Mouse (Mus musculus) embryo, embryonic 11.5 days (tissue): ENCODE measurements around the gene Fhad1.

Experiments
- DNase-seq: peaks from one replicate; pipeline ENCODE4 v3.0.0-alpha.2; 2012; ENCODE audit warnings: low read depth, low spot score

The Fhad1 gene

GRCm38 (mm10) chr4:141978582-141978981, 36.3 kb downstream of the Fhad1 start:
- no peak for DNase-seq

GRCm38 (mm10) chr4:141977346-141977745, 37.5 kb downstream of the Fhad1 start:
- DNase-seq, result no peak

- peak; percentile 32 for DNase-seq
These were observed 38.7 kb downstream of the Fhad1 start for GRCm38 (mm10) chr4:141976163-141976562.

DNA sequence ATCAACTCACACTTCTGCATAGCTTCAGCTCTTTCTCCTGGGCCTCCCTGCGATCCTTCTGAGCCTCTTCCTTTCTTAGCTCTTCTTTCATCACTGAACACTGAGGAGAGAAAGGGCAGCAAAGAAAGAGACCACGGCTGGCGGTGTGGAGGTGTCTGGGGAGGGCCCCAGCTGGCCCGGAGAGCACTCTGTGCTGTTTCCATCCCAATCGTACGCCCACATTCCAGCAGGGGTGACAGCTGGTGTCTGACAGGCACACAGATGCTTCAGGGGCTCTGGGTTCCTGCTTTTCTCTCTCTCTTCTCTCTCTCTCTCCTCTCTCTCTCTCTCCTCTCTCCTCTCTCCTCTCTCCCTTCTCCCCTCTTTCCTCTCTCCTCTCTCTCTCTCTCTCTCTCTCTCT, 50.3 kb downstream of the Fhad1 start:
- no peak for DNase-seq

DNA sequence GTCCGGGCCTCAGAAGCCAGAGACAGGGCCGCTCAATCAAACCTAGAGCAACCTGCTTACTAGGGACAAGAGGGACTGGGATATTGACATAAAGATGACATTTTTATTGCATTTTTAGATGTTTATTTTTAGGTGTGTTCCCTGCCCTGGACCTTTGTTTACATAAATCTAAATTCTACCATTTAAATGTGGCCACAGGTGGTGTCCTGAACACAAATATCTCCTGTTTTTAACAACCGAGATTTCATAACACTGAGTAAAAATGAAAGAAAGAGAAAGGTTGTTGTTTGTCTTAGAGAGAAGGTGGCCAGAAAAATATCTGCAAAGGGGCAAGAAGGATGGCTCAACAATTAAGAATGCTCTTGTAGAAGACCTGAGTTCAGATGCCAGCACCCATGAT, 51.0 kb downstream of the Fhad1 start:
- DNase-seq, result no peak

- peak; percentile 43 for DNase-seq
These were observed 51.8 kb downstream of the Fhad1 start for GRCm38 (mm10) chr4:141962811-141963685.

DNA sequence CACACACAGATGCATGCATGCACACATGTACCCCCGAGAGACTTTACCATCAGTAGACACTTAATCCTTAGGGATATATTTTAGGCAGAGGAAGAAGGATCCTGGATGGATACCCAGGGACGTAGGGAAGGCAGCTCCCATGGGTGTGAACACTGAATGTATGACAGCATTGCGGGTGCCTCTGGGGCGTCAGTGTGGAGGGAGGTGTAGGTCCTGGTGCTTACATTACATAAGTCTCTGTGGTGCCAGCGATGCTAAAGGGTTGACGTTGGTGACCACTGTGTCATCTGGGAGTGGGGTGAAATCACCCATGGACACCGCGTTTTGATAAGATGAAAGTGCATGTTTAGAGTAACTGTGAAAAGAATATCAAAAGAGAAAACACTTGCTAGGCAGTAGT, 54.8 kb downstream of the Fhad1 start:
- no peak for DNase-seq

- no peak for DNase-seq
These were observed 55.3 kb downstream of the Fhad1 start for GRCm38 (mm10) chr4:141959615-141960014.

- DNase-seq, result no peak
These were observed 56.1 kb downstream of the Fhad1 start for GRCm38 (mm10) chr4:141958614-141959375.

DNA sequence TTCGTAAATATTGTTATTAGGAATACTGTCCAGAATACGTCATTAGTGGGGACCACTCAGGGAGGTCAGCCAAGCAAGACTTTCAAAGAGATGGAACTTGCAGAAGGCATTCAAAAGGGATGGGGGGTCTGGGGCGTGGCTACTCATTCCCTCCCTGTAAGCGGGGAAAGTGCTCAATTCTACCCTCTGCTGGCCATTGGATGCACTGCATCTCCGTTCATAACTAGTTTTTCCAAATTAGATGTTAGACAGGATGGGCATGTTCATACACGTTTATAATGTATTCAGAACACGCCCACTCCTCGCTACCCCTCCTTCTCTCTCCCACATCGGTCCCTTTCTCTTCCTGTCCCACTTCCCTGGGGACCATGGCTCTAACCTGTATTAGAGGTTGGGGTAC, 56.7 kb downstream of the Fhad1 start:
- DNase-seq, result peak; percentile 70

- DNase-seq, result no peak
These were observed 57.1 kb downstream of the Fhad1 start for GRCm38 (mm10) chr4:141957740-141958139.

DNA sequence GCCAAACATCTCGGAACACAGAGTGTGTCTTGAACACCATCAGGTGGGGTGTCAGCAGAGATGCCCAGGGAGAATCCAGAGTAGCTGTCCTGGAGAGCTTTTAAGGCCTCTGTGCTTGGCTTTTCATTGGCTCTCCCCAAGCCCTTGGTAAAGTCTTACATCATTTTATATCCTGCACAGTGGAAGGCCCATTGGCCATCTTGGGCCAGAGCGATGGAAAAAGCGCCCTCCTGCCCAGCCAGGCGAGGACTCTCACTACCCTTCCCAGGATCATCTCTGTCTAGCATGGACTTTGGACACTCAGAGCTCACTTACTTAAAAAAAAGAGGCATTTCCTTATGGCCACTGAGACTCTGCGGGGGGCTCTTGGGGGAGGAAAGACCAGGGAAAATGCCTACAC, 58.0 kb downstream of the Fhad1 start:
- DNase-seq, result no peak

DNA sequence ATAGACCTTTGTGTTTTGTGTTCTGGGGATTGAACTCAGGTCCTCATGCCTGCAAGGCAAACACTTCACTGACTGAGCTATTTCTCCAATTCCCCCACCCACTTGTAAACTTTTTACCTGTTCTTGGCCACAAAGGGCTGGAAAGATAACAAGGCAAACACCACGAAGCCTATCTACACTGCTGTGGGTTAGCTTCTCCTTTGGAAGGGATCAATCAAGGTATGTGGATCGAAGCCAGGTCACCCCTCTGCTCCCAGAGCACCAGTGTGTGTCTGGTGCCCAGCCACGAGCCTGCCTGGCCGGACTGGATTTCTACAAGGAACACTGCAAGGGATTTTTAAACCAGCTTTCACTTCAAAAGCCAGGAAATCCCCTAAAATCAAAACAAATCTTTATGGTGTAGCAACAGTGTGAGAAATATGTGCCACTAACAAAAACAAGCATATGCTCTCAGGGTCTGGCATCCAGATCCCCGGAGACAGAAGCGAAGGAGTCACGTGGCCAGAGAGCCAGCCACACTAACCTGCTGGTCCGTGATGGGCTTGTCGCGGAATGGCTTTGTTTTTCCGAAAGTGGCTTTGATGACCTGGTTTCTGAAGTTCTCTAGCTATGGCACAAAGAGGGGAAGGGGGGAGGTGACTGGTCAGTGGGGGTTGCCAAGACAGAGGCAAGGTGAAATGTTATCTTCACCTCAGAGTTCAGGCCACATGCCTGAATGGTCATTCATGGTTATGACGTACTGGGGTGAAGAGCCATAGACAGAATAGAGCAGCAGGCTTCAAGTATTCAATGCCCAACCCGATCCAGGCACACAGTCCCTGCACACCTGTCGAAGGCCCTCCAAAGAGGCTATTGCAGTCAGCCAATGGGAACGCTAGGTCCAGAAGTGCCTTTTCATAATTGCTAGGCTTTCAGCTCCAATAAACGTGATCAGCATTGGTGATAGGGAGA, 59.8 kb downstream of the Fhad1 start:
- DNase-seq, result no peak

DNA sequence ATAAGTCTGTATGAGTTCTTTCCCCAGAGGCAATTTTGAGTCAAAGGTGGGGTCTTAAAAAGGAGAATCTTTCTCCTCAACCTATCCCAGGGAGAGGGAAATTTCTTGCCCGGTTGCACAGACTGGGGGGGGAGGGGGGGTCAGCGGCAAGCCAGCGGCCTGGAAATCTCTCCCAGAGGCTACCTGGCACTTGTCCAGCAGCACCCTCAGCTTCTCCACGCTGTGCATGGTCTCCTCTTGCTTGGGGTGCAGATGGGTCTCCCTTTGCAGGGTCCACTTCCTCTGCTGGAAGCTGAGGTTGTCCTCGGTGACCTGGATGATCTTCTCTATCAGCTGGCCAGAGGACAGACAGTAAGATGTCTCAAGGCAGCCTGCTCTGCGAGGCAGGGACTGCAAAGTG, 61.0 kb downstream of the Fhad1 start:
- DNase-seq, result no peak

- no peak for DNase-seq
These were observed 61.6 kb downstream of the Fhad1 start for GRCm38 (mm10) chr4:141953291-141953690.

- no peak for DNase-seq
These were observed 62.1 kb downstream of the Fhad1 start for GRCm38 (mm10) chr4:141952824-141953223.

DNA sequence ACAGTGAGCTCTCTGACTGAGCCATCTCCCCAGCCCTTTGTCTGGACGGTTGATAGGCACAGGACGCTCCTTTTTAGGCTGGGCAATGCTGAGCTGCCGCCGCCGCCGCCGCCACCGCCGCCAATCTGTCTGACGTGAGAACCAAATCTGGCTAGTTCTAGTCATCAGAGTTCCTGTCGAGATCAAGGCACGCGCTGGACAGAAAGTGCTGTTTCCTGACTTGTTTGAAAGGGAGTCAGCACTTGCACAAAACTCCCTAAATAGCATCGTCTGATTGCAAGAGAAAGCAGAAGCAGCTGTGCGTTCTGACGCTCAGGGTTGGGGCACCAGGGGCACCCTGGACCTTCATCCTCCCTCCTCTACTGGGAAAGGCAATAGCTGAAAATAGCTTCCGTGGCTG, 62.8 kb downstream of the Fhad1 start:
- no peak for DNase-seq

GRCm38 (mm10) chr4:141949436-141949835, 65.4 kb downstream of the Fhad1 start:
- no peak for DNase-seq

DNA sequence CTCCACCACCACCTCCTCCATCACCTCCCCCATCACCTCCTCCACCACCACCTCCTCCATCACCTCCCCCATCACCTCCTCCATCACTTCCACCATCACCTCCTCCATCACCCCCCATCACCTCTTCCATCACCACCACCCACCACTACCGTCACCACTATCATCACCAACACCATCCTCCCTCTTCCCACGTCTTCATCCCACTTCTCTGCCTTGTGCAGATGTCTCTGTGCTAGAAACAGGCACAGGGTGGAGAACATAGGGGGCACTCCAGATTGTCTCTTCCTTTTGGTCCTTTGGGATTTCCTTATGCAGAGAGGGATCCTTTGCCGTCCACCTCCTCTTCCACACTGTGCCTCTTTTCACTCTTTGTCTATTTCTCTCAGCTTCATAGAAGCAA, 66.1 kb downstream of the Fhad1 start:
- no peak for DNase-seq

DNA sequence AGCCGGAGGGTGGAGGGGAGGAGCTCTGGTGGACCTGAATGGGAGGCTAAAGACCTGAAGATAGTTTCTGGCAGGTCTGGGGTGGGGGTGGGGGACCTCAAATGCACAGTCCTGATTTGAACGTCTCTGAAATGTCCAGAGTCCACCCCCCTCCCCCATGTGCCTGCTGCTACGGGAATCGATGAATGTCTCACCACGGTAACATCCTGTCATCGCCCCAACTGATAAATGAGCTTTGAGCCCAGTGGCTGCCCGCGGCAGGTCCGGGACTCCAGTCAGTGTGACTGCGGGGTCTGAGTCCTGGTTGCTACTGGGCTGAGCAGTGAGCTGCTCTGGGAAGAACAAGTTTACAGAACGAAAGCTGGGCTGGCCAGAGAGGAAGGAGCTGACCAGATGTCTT, 72.5 kb downstream of the Fhad1 start:
- no peak for DNase-seq

DNA sequence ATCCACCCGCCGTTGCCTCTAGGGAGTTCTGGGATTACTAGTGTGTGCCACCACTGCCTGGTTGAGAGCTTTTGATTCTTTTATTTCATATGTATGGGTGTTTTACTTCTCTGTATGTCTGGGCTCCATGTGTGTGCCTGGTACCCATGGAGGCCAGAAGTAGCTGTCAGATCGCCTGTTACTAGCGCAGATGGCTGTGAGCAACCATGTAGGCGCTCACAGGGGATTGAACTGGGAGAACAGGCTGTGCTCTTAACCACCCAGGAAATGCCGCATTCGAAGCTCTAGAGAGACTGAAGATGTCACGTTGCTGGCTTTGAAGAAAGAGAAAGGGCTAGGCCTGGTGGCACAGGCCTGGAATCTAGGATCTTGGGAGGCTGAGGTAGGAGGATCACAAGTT, 73.6 kb downstream of the Fhad1 start:
- no peak for DNase-seq

DNA sequence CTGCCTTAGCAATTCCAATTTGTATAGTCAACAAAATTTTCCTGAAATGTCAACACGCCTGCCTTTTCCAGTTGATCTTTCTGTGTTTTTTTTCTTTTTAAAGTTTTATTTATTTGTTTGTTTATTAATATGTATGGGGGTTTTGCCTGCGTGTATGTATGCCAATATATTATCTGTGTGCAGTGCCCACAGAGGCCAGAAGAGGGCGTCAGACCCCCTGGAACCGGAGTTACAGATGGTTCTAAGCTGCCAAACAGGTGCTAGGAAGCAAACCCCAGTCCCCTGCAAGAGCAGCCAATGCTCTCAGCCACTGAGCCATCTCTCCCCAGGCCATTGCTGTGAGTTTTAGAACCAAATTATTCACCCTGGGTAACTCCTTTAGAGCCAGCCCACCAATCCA, 76.3 kb downstream of the Fhad1 start:
- DNase-seq, result no peak
